Mouse (Mus musculus) C2C12 (cell line): ENCODE data around the gene Etfa.

ENCODE experiments used
- CEBPB ChIP-seq: IDR thresholded peaks from one replicate; pipeline ENCODE4 v1.6.1; 2011; ENCODE audit warnings: low read depth, mild to moderate bottlenecking, control low read depth, moderate library complexity
- CTCF ChIP-seq: IDR thresholded peaks from one replicate; pipeline ENCODE4 v1.5.1; 2011; ENCODE audit not compliant: control insufficient read depth, insufficient read depth, insufficient read length
- FOSL1 ChIP-seq: IDR thresholded peaks from one replicate; pipeline ENCODE4 v1.8.0; 2011; ENCODE audit warnings: mild to moderate bottlenecking, low read length; ENCODE audit not compliant: poor library complexity, insufficient read depth, severe bottlenecking
- MAX ChIP-seq: IDR thresholded peaks from one replicate; pipeline ENCODE4 v1.6.1; 2011; ENCODE audit warnings: mild to moderate bottlenecking, control low read depth
- MYOG ChIP-seq: IDR thresholded peaks from one replicate; pipeline ENCODE4 v1.6.1; 2011; ENCODE audit not compliant: control insufficient read depth, insufficient read length; ENCODE audit errors: extremely low read depth
- USF1 ChIP-seq: IDR thresholded peaks from one replicate; pipeline ENCODE4 v1.6.1; 2011; ENCODE audit warnings: low read depth, mild to moderate bottlenecking, control low read depth, moderate library complexity

DNA sequence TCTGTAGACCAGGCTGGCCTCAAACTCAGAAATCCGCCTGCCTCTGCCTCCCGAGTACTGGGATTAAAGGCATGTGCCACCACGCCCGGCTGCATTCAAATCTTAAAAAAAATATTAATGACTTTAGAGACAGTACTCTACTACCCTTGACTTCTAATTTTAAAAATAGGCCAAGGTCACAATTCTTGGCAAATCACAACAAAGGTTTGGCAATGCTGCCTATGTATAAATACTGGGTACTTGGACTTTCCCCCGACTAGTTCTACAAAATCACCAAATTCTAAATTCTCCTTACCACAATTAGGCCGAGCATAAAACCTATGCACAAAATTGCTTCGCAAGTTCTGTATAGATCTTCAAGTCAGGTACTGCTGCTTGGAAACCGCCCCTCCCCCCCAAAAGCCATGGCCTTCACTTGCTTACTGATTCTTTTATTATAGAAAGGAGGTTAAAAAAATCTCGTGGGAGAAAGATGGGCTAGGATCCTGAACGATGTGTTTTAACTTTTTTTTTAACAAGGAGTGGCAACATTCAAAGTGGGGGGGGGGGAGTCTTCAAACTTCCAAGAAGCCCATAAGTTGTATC, 1.3 kb downstream of the Etfa start:
- TF ChIP-seq MAX (no peak), CTCF (no peak), USF1 (no peak), FOSL1 (no peak), MYOG (no peak), CEBPB (no peak)
